Mouse (Mus musculus) subcutaneous adipose tissue, adult 2 months (tissue): ENCODE results near the gene Mmp13. TPM values are rescaled to one million over a fixed set of nuclear protein-coding genes. Genes with fewer than 3 reads are reported as not detected.

Experiments used
- polyA plus RNA-seq: library from polyadenylated mRNA; depleted of rRNA; stranded (reverse); fragments of >200 nt; gene quantifications from 2 replicates; pipeline ENCODE4 v1.2.3, GENCODE M21; 2012; ENCODE audit warnings: low replicate concordance; rRNA removed

Mmp13 gene
- 0.22 and 0.43 TPM in 2 replicates for polyA plus RNA-seq

GRCm38 (mm10) chr9:7272214-7272613 is at the start of gene Mmp13:
TSS of gene Mmp13 (plus strand) at chr9:7272514.

Other genes starting within 250 kb of the Mmp13 start
- 0.62 and 2.8 TPM in 2 replicates for gene Dync2h1, start 88.1 kb upstream of the Mmp13 start, polyA plus RNA-seq
- 14.8 and 24.5 TPM in 2 replicates for gene Dcun1d5, start 88.0 kb upstream of the Mmp13 start, polyA plus RNA-seq
- gene Mmp12, start 71.9 kb downstream of the Mmp13 start, polyA plus RNA-seq = 1.3 and 7.4 TPM in 2 replicates
- gene Mmp1b, start 115.5 kb downstream of the Mmp13 start, polyA plus RNA-seq = not detected in 2 replicates
- 3.5 and 13.1 TPM in 2 replicates for gene Mmp3, start 173.3 kb downstream of the Mmp13 start, polyA plus RNA-seq
- 1.2 TPM in 1 of 2 replicates, not detected in the other for gene Mmp10, start 229.8 kb downstream of the Mmp13 start, polyA plus RNA-seq